Mouse (Mus musculus) left cerebral cortex, adult 11 months (tissue): ENCODE measurements around the gene Cep95.

Experiments used
- DNase-seq: peaks from one replicate; pipeline ENCODE4 v3.0.0; 2022; ENCODE audit warnings: low spot score

The Cep95 gene

DNA sequence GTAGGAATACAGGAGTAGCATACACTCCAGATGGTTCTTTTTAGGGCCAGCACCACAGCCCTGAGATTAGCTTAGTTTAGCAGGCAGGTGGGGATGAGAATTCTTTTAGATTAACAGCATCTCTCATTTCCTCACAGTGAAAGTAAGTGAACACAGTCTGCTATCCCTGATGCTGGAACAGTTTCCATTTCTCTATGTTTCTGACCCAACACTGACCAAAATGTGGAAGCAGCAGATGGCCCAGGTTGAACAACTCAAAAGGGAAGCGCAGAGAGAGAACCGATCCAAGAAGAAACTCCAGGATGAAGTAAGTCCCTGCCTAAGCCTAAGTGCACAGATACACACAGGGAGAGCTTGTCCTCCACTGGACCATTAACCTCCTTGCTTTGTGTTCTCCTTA lies 26.3 kb downstream of the Cep95 start:
- no peak for DNase-seq

DNA sequence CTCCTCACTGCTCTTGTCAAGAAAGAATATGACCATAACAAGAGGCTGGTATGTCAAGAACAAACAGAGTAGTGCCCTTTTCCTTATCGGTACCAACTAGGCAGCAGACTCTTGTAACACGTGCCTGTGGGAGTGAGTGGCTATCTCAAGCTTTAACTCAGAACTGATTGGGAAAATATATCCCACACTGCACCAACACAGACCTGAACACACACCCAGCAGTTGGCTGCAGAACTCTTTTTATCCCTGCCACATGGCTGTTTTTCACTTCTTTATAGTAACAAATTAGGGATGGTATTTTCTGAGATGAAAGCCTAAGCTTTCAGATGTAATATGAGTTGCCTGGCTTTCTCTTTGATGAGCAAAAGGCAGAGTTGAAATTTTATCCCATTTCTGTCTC lies 26.7 kb downstream of the Cep95 start:
- no peak for DNase-seq

DNA sequence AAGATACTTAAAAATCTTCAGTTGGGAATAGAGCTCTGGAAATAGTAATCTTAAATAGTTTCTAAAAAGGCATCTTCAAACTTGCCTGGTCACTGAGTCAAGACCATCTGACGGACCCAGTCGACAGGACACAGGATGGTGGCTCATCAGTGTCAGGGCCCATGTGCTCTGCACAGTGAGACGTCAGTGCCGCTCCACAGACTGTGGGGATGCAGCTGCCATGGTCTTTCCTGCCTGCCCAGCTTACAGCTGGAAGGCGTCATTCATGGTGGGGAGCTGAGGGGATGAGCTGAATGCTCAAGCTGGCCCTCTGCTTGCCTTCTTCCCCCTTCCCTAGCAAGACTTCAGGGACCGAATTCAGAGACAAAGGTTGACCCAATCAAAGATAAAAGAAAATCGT lies 27.3 kb downstream of the Cep95 start:
- DNase-seq: no peak

DNA sequence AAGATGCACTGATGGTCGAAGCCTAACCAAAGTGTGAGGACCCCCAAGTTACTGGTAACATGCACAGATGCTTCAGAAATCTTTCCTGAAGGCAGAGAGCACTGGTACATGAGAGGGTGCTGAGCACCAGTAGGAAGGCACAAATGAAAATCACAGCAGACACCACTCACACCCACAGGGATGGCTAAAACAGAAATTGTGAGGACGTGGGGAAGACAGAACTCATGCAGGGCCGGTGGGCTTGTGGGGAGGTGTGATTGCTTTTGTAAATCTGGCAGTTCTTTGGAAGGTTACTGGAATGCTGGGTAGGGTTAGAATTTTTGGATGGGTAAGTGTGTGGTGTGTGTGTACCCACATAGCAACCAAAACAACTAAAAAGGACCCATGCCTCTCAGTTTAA lies 28.1 kb downstream of the Cep95 start:
- no peak for DNase-seq

DNA sequence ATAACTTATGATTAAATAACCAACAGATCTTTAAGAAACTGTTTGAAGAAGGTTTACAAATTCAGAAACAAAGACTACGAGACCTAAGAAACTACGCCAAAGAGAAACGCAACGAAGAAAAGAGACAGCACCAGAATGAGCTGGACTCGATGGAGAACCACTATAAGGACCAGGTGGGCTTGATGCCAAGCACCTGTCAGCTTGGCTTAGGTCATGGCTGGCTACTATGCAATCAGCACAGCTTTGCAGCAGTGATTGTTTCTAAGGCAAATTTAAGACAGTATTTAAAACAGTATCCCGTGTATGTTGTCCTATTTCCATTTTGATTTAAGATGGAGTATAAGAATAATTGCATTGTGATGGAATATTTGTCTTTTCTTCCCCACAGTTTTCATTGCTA lies 28.8 kb downstream of the Cep95 start:
- no peak for DNase-seq

DNA sequence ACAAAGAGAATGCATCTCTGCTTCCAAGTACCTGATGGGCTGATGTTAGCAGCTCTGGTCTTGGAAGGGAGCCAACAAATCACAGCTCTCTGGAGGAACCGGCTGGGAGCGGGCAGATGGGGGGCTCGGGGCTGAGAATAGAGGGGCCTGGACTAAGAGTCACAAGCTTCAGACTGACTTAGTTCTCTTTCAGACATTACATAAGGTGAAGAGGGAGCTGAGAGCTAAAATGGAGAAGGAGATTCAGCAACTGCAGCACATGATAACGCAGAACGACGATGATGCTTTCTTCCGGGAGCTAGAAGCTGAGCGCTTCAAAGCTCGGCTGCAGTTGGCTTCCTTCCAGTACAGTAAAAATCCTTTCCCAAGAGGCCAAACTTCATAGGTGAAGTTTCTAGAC lies 29.3 kb downstream of the Cep95 start:
- no peak for DNase-seq

DNA sequence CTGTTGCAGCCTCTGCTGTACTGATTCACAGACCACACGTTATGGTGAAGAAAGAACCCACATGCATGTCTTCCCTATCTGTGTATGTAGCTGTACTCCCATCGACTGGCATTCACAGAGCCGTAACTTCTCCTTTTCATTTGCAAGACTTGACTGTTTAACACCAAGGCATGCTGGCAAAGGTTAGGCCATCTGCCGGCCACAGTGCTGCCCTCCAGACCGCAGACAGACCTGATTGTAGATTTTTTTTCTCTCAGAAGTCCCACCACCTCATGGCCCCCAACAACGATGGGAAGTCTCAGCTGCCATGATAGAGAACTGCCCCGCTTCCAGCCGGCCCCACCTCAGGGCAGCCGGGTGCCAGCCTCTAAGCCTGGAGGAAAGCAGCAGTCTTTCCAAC lies 30.5 kb downstream of the Cep95 start:
- no peak for DNase-seq

DNA sequence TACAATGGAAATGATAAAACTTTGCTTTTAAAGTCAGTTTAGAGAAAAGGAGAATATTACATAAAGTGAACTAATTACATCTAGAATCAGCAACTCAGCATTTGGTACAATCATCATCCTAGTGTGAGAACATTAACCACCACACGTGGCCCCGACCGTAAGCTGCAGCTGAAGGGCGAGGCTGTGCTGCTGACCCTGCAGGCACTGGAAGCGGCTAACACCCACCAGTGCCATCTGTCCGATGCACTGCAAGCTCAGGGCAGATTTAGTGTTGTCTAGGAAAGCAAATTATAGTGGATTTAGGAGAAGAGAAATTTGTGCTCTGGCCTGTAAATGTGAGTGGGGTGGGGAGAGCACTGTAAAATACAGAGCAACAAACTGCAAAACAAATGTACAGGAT lies 31.2 kb downstream of the Cep95 start:
- no peak for DNase-seq

DNA sequence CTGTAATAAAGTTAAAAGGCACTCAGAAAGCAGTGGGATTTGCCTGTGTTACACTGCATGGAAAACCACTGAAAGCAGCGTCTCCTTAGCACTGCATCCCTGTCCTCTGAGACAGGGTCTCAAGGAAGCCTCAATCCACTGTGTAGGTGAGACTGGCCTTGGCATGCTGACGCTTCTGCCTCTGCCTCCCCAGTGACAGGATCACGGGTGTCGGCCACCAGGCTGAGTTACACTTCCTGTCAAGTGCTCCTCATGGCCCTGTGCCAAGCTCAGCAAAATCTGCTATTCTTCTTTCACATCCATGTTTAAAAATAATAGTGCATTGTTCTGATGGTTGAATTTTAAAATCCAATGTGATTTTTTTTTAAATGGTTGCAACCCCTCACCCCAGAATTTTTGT lies 31.9 kb downstream of the Cep95 start:
- DNase-seq: no peak

DNA sequence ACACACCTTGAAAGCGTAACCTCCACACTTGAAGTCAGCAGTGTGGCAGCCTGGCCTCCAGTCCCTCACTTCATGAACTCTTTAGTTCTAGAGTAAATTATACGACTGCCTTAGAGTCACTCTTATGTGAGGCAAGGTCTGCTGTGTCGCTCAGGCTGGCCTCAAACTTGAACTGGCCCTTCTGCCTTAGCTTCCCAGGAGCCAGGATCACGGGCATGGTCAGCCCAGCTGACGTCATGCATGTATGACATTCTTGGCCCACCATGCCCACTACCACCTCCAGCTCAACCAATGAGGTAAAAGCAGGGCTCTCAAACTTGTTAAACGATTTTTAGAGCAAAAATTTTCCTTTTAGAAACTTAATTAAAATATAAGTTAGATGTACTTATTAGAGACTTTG lies 32.3 kb downstream of the Cep95 start:
- DNase-seq: no peak

DNA sequence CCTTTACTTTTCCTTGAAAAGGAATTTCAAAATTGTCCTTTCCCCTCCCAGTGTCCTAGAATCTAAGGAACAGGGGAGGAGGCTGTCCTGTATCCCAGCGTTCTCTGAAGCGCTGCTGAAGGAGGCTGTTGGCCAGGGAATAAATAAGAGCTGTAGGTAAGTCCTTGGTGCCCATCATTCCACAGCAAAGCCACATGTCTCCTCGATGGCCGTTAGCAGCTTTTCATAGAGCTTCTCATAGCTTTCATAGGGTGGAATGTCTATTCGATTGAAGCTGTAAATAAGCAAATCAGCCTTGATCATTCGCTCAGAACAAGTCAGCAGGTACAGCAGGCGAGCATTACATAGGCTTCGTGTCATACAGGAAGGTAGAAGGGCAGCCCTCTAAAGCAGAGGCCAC lies 33.4 kb downstream of the Cep95 start:
- DNase-seq: no peak

DNA sequence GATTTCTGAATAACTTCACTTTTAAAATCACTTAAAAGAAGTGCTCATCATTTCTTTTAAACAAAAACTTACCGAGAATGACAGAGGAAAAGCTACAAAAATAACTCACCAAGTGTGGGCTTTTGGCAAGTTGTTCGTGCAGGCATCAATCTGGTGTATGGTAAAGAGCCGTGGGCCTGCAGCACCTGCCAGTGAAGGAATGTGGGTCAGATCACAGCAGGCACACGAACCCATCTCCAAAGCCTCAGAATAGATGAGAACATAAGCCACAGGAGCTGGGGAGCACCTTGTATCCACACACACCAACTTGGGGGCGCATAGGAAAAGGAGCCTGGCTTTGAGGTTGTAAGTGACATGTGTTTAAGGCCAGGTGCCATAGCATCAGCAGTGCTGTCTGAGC lies 33.9 kb downstream of the Cep95 start:
- peak; percentile 44 for DNase-seq

DNA sequence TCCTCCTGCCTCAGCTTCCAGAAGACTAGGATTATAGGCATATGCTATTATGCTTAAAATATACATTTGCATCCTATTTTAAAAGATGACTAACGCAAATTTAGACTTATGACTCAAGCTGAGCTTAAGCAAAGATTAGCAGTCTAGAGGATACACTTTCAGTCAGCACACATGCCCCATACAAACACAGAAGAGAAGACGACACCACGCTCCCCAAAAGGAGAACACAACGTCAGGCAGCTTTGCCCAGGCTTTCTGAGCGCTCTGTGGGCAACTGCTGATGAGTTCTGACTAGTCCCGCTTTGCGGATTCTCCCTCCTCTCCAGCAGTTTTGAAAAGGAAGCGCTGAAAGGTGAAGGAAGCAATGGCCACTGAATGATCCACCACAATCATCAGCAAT lies 34.7 kb downstream of the Cep95 start:
- DNase-seq: no peak

DNA sequence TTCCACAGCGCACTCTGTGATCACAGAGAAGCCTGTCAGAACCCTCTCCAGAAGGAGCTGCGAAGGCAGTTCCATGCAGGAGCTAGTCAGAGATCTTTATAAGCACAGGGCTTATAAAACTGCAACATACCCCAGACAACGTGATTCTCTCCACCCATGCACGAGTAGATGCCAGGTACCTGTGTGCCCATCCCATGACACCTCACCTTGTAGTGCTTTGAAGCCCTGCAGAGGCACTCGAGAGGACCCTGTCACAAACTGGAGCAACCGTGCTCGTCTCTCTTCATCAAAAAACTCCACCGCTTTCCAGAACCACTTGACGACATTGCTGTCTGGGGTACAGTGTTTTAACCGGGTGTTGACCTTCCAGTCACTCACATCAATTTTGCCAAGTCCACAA lies 35.4 kb downstream of the Cep95 start:
- DNase-seq: no peak

DNA sequence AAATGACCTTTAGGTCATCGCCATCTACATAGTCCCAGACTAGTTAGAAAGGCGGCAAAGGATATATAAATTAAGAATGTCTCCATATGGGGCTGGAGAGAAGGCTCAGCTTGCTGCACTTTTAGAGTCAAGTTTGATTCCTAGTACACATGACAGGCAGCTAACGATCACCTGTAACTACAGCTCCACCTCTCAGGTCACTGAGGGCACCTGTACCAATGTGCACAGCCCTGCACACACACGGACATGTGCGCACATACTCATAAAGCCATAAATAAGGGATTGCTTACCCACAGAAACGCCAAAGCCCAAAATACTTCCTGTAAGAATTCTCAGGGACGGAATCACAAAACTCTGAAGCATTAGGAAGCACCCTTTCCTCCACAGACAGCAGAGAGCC lies 39.0 kb downstream of the Cep95 start:
- DNase-seq: no peak

DNA sequence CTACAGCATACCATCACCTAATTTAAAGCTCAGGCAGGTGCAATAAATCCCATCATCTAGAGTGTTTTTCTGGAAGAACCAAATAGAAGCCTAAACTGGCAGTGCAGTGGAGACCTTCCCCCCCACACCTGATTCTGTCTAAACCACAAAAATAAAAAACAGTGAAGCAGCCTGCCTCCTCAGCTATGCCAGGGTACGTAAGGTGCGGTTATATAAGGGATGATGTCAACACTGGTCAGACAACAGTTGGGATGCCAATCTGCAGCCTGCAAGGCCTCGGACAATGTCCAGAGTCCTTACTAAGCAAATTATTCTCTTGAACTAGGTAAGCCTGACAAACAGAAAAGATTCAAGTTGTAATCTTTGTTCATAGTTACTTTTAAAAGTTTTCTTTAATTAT lies 53.0 kb downstream of the Cep95 start:
- no peak for DNase-seq

DNA sequence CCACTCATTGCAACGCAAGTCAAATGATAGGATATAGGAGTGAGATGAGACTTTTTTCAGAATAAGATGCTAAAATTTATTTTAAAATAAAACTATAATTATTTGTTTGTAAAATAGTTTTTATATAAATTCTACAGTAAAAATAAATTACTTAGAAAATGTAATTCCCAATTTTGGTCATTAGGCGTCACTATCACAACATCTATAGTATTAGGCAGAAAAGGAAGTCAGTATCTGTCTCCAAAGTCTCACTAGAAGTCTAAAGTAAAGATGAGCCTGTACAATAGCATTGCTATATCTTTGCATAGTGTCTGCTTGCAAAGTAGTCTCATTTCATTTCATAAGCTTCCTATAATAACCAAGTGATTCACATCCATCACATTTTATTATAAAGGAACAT lies 62.4 kb downstream of the Cep95 start:
- no peak for DNase-seq
